Comparison of ENCODE assay signal across 8 mouse cellular contexts in genomic region chr16:4667190-4667808, GRCm38 (mm10). TPM values are rescaled to one million over a fixed set of nuclear protein-coding genes. Genes with fewer than 3 reads are reported as not detected.
DNase-seq lines count a peak whose midpoint lies in the region; ATAC-seq lines count a peak whose summit lies in the region.

No protein-coding gene starts in this region.

- ATAC-seq in common myeloid progenitor, adult 5-6 weeks (replicated peaks; ENCODE audit: low read depth, poor library complexity, severe bottlenecking): peak; percentile 95
- ATAC-seq in inflammation-experienced regulatory T-cells, adult 6 months: peak; percentile 91
- ATAC-seq in megakaryocyte progenitor cell, adult 5-6 weeks (replicated peaks; ENCODE audit: poor library complexity): peak; percentile 98

- DNase-seq in adipocyte (ENCODE audit: low spot score): peak; percentile 96
- DNase-seq in gastrocnemius, postnatal 10 days: peak; percentile 91
- DNase-seq in left cerebral cortex, adult 8-10 months (ENCODE audit: low spot score in 2 of 2): peak; percentile 59 to 62
- peak; percentile 89 to 92 for DNase-seq in right cerebral cortex, postnatal 10 days (ENCODE audit: low spot score in 2 of 2)
- peak; percentile 89 for DNase-seq in urinary bladder, postnatal 25 days (ENCODE audit: low spot score)

RNA-seq across cellular contexts. Expression of gene Coro7, which starts 12.3 kb away (rescaled TPM):
- total RNA-seq in common myeloid progenitor, adult 5-6 weeks (2017): 22.7 and 35.4 TPM in 2 replicates
- total RNA-seq in gastrocnemius, postnatal 10 days (2021): 10 to 100 TPM; 16.3 to 23.3 TPM
- 100 to 1,000 TPM in 2 of 3 experiments, 10 to 100 TPM in 1; 94.9 to 137 (median 111) TPM for polyA plus RNA-seq in inflammation-experienced regulatory T-cells, adult 6 months (2017; shearing (Covaris generic))
- total RNA-seq in left cerebral cortex, adult 8-10 months (2022): 10 to 100 TPM; 88.7 to 98.8 (median 95.6) TPM
- total RNA-seq in megakaryocyte progenitor cell, adult 5-6 weeks (2015): 62.1 and 67.0 TPM in 2 replicates
- total RNA-seq in megakaryocyte progenitor cell, adult 5-6 weeks (2017): 34.1 and 40.2 TPM in 2 replicates

RNA-seq across cellular contexts. Expression of gene Dnaja3, which starts 27.5 kb away (rescaled TPM):
- 55.8 and 68.1 TPM in 2 replicates for total RNA-seq in common myeloid progenitor, adult 5-6 weeks (2017)
- 10 to 100 TPM; 71.4 to 87.2 TPM for total RNA-seq in gastrocnemius, postnatal 10 days (2021)
- 10 to 100 TPM; 21.1 to 28.7 (median 25.3) TPM for polyA plus RNA-seq in inflammation-experienced regulatory T-cells, adult 6 months (2017; shearing (Covaris generic))
- 10 to 100 TPM; 63.0 to 66.1 (median 65.1) TPM for total RNA-seq in left cerebral cortex, adult 8-10 months (2022)
- total RNA-seq in megakaryocyte progenitor cell, adult 5-6 weeks (2015): 24.6 and 26.3 TPM in 2 replicates
- total RNA-seq in megakaryocyte progenitor cell, adult 5-6 weeks (2017): 59.5 and 71.1 TPM in 2 replicates

RNA-seq across cellular contexts. Expression of gene Vasn, which starts 27.6 kb away (rescaled TPM):
- total RNA-seq in common myeloid progenitor, adult 5-6 weeks (2017): 0.10 and 0.46 TPM in 2 replicates
- 10 to 100 TPM in 1 of 2 experiments, 1 to 10 TPM in 1; 9.7 to 13.0 TPM for total RNA-seq in gastrocnemius, postnatal 10 days (2021)
- polyA plus RNA-seq in inflammation-experienced regulatory T-cells, adult 6 months (2017; shearing (Covaris generic)): 1 to 10 TPM in 1 of 3 experiments, under 1 TPM in 2; 0.78 to 1.6 (median 0.84) TPM
- total RNA-seq in left cerebral cortex, adult 8-10 months (2022): 10 to 100 TPM in 2 of 4 experiments, 1 to 10 TPM in 2; 8.5 to 10.4 (median 9.9) TPM
- total RNA-seq in megakaryocyte progenitor cell, adult 5-6 weeks (2015): 0.07 and 0.49 TPM in 2 replicates
- total RNA-seq in megakaryocyte progenitor cell, adult 5-6 weeks (2017): 0.17 and 0.34 TPM in 2 replicates

RNA-seq across cellular contexts. Expression of gene Pam16, which starts 42.5 kb away (rescaled TPM):
- 8.3 and 11.1 TPM in 2 replicates for total RNA-seq in common myeloid progenitor, adult 5-6 weeks (2017)
- total RNA-seq in gastrocnemius, postnatal 10 days (2021): 10 to 100 TPM; 79.3 to 82.7 TPM
- 10 to 100 TPM; 17.3 to 41.9 (median 31.7) TPM for polyA plus RNA-seq in inflammation-experienced regulatory T-cells, adult 6 months (2017; shearing (Covaris generic))
- total RNA-seq in left cerebral cortex, adult 8-10 months (2022): 10 to 100 TPM; 79.9 to 99.6 (median 92.2) TPM
- 74.0 and 86.1 TPM in 2 replicates for total RNA-seq in megakaryocyte progenitor cell, adult 5-6 weeks (2015)
- total RNA-seq in megakaryocyte progenitor cell, adult 5-6 weeks (2017): 19.1 and 35.2 TPM in 2 replicates

RNA-seq across cellular contexts. Expression of gene Nmral1, which starts 51.9 kb away (rescaled TPM):
- total RNA-seq in common myeloid progenitor, adult 5-6 weeks (2017): 82.2 and 90.3 TPM in 2 replicates
- 1 to 10 TPM; 6.8 to 7.1 TPM for total RNA-seq in gastrocnemius, postnatal 10 days (2021)
- 10 to 100 TPM; 10.0 to 36.5 (median 16.6) TPM for polyA plus RNA-seq in inflammation-experienced regulatory T-cells, adult 6 months (2017; shearing (Covaris generic))
- total RNA-seq in left cerebral cortex, adult 8-10 months (2022): 10 to 100 TPM; 15.8 to 18.9 (median 17.4) TPM
- total RNA-seq in megakaryocyte progenitor cell, adult 5-6 weeks (2015): 61.8 and 64.7 TPM in 2 replicates
- total RNA-seq in megakaryocyte progenitor cell, adult 5-6 weeks (2017): 65.5 and 70.5 TPM in 2 replicates

Comparison
In these comparisons a context has a peak if more than half of its experiments do, and no peak if none do; other contexts are left out.
1. Peak in every context shown above with its lines: DNase-seq and ATAC-seq.